Mouse (Mus musculus): Measurements from ENCODE around the gene Sspo.

DNA sequence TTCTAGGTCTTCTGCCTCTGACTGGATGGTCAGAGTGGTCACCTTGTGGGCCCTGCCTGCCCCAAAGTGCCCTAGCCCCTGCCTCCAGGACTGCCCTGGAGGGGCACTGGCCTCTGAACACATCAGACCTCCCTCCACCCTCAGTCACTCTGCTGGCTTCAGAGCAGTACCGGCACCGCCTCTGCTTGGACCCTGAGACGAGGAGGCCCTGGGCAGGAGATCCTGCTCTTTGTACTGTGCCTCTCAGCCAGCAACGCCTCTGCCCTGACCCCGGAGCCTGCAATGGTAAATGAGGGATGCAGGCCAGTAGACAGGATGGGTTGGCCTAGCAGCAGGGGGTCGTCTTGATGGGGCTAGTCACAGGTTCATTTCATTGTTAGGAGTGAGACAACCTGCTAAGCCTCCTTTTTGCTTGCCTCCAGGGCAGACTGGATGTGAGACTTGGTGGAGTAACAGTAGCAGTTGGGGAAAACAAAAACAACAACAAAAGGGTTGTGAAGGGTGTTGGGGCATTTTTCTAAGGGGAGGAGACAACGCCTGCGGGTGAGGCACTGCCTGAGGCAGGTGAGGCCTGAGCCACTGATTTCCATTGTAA is 45.2 kb downstream of the Sspo start:
- TF ChIP-seq CTCF (conservative IDR thresholded peaks at IDR 0.05 in 1 of 2, IDR thresholded peaks at IDR 0.05 in 1 of 2; ENCODE audit: low read depth in 2 of 2, low read length in 2 of 2) (no peak), JUN (IDR thresholded peaks at IDR 0.05; ENCODE audit: insufficient read depth, low read depth, low read length) (no peak), POLR2A (IDR thresholded peaks at IDR 0.05; ENCODE audit: low read depth, low read length) (no peak), IRF4 (IDR thresholded peaks at IDR 0.05; ENCODE audit: low read depth, low read length) (no peak), ZC3H11A (IDR thresholded peaks at IDR 0.05; ENCODE audit: low read depth, low read length) (no peak), E2F4 (IDR thresholded peaks at IDR 0.05; ENCODE audit: insufficient replicate concordance, low read depth, low read length) (no peak), JUND (conservative IDR thresholded peaks at IDR 0.05; ENCODE audit: low read depth, low read length) (no peak), UBTF (IDR thresholded peaks at IDR 0.05; ENCODE audit: low read depth, low read length) (no peak), SIN3A (IDR thresholded peaks at IDR 0.05; ENCODE audit: low read length) (no peak), EP300 (IDR thresholded peaks at IDR 0.05; ENCODE audit: low read length) (no peak), USF1 (IDR thresholded peaks at IDR 0.05; ENCODE audit: low read depth, low read length) (no peak), POLR2AphosphoS2 (IDR thresholded peaks at IDR 0.05; ENCODE audit: low read depth, low read length) (no peak), CHD1 (IDR thresholded peaks at IDR 0.05; ENCODE audit: low read depth, low read length) (no peak)

Measured in CH12.LX (cell line).